Mouse (Mus musculus): Measurements from ENCODE around the gene Myt1l.

- no peak for TF ChIP-seq CTCF (IDR thresholded peaks at IDR 0.05; ENCODE audit: low read depth, low read length)
- TF ChIP-seq POLR2A (IDR thresholded peaks at IDR 0.05; ENCODE audit: borderline replicate concordance, low read depth, low read length) = no peak
These were observed 170.4 kb downstream of the Myt1l start for GRCm38 (mm10) chr12:29698541-29698940.

All from bone marrow macrophage, adult 2 months (primary cell).